Mouse (Mus musculus): ENCODE measurements around the gene Krt86. TPM values are rescaled to one million over a fixed set of nuclear protein-coding genes. Genes with fewer than 3 reads are reported as not detected.

Gene Krt86
- polyA plus RNA-seq, 1 experiment from 2014 or later: not detected

- Histone ChIP-seq H3K36me3 (ENCODE audit: control insufficient read depth, insufficient read depth) (no peaks in the 10 kb centered on the region), H3K27ac (ENCODE audit: low read depth, low read length) (no peak overlapping the region), H3K4me1 (replicated peaks; ENCODE audit: control insufficient read depth, insufficient read depth, low read length) (no peaks in the 10 kb centered on the region), H3K4me2 (replicated peaks; ENCODE audit: low read depth) (no peak overlapping the region), H3K9ac (ENCODE audit: low read depth, low read length) (no peak overlapping the region), H3K4me3 (ENCODE audit: low read depth, low read length) (no peak overlapping the region), H3K9me3 (ENCODE audit: control insufficient read depth) (no peaks in the 10 kb centered on the region), H3K27me3 (replicated peaks; ENCODE audit: control insufficient read depth, insufficient read depth, low read length) (no peaks in the 10 kb centered on the region)
- no peak for ATAC-seq
- peak; percentile 32 for TF ChIP-seq CTCF (IDR thresholded peaks at IDR 0.05; ENCODE audit: low read depth)
- WGBS: 79% methylated on average over 14 of the region's 14 CpGs
Measured at GRCm38 (mm10) chr15:101459283-101459682, 14.0 kb upstream of the Krt86 start.

- no peak for TF ChIP-seq CTCF (IDR thresholded peaks at IDR 0.05; ENCODE audit: low read depth)
- 73% methylated on average over 13 of the region's 13 CpGs for WGBS
- Histone ChIP-seq H3K9ac (ENCODE audit: low read depth, low read length) (no peak within 1 kb of the TSS), H3K9me3 (ENCODE audit: control insufficient read depth) (no peaks in the 10 kb centered on the region), H3K4me1 (replicated peaks; ENCODE audit: control insufficient read depth, insufficient read depth, low read length) (no peaks in the 10 kb centered on the region), H3K36me3 (ENCODE audit: control insufficient read depth, insufficient read depth) (no peaks in the 10 kb centered on the region), H3K27me3 (replicated peaks; ENCODE audit: control insufficient read depth, insufficient read depth, low read length) (no peaks in the 10 kb centered on the region), H3K4me2 (replicated peaks; ENCODE audit: low read depth) (no peak within 1 kb of the TSS), H3K4me3 (ENCODE audit: low read depth, low read length) (no peak within 1 kb of the TSS), H3K27ac (ENCODE audit: low read depth, low read length) (no peak within 1 kb of the TSS)
- no peak for ATAC-seq
Measured at GRCm38 (mm10) chr15:101463651-101464050, 9.6 kb upstream of the Krt86 start, which contains the start of gene Krt81. Gene Krt81 (minus strand): TSS chr15:101463751.

GRCm38 (mm10) chr15:101469093-101469492 lies 4.2 kb upstream of the Krt86 start:
- H3K4me1 ChIP-seq (replicated peaks; ENCODE audit: control insufficient read depth, insufficient read depth, low read length): no peaks in the 10 kb centered on the region
- H3K9me3 ChIP-seq (ENCODE audit: control insufficient read depth): no peaks in the 10 kb centered on the region
- no peak overlapping the region for H3K4me3 ChIP-seq (ENCODE audit: low read depth, low read length)
- TF ChIP-seq CTCF (IDR thresholded peaks at IDR 0.05; ENCODE audit: low read depth): no peak
- no peak overlapping the region for H3K27ac ChIP-seq (ENCODE audit: low read depth, low read length)
- no peaks in the 10 kb centered on the region for H3K27me3 ChIP-seq (replicated peaks; ENCODE audit: control insufficient read depth, insufficient read depth, low read length)
- no peak overlapping the region for H3K9ac ChIP-seq (ENCODE audit: low read depth, low read length)
- no peak overlapping the region for H3K4me2 ChIP-seq (replicated peaks; ENCODE audit: low read depth)
- no peaks in the 10 kb centered on the region for H3K36me3 ChIP-seq (ENCODE audit: control insufficient read depth, insufficient read depth)
- ATAC-seq: no peak
- WGBS: 71% methylated on average over 4 of the region's 4 CpGs

- Histone ChIP-seq H3K4me1 (replicated peaks; ENCODE audit: control insufficient read depth, insufficient read depth, low read length) (no peaks in the 10 kb centered on the region), H3K36me3 (ENCODE audit: control insufficient read depth, insufficient read depth) (no peaks in the 10 kb centered on the region), H3K4me2 (replicated peaks; ENCODE audit: low read depth) (peak overlapping the region; percentile 67), H3K9ac (ENCODE audit: low read depth, low read length) (no peak overlapping the region), H3K4me3 (ENCODE audit: low read depth, low read length) (peak overlapping the region; percentile 32), H3K27me3 (replicated peaks; ENCODE audit: control insufficient read depth, insufficient read depth, low read length) (peaks cover 11% of the 10 kb centered on the region), H3K9me3 (ENCODE audit: control insufficient read depth) (no peaks in the 10 kb centered on the region), H3K27ac (ENCODE audit: low read depth, low read length) (no peak overlapping the region)
- peak; percentile 45 for ATAC-seq
- peak; percentile 72 for TF ChIP-seq CTCF (IDR thresholded peaks at IDR 0.05; ENCODE audit: low read depth)
- WGBS: 7% methylated on average over 31 of the region's 31 CpGs
Measured at GRCm38 (mm10) chr15:101479007-101479665, 5.9 kb downstream of the Krt86 start.

GRCm38 (mm10) chr15:101479666-101480060 lies 6.4 kb downstream of the Krt86 start:
- 36% methylated on average over 11 of the region's 11 CpGs for WGBS
- H3K4me3 ChIP-seq (ENCODE audit: low read depth, low read length): peak overlapping the region; percentile 32
- peak overlapping the region; percentile 67 for H3K4me2 ChIP-seq (replicated peaks; ENCODE audit: low read depth)
- H3K4me1 ChIP-seq (replicated peaks; ENCODE audit: control insufficient read depth, insufficient read depth, low read length): no peaks in the 10 kb centered on the region
- no peaks in the 10 kb centered on the region for H3K9me3 ChIP-seq (ENCODE audit: control insufficient read depth)
- ATAC-seq: no peak
- H3K27ac ChIP-seq (ENCODE audit: low read depth, low read length): no peak overlapping the region
- H3K9ac ChIP-seq (ENCODE audit: low read depth, low read length): no peak overlapping the region
- peaks cover 11% of the 10 kb centered on the region for H3K27me3 ChIP-seq (replicated peaks; ENCODE audit: control insufficient read depth, insufficient read depth, low read length)
- no peaks in the 10 kb centered on the region for H3K36me3 ChIP-seq (ENCODE audit: control insufficient read depth, insufficient read depth)
- TF ChIP-seq CTCF (IDR thresholded peaks at IDR 0.05; ENCODE audit: low read depth): no peak

- H3K27me3 ChIP-seq (replicated peaks; ENCODE audit: control insufficient read depth, insufficient read depth, low read length): peaks cover 11% of the 10 kb centered on the region
Measured at GRCm38 (mm10) chr15:101482056-101482455, 8.8 kb downstream of the Krt86 start.

More at GRCm38 (mm10) chr15:101482056-101482455, 8.8 kb downstream of the Krt86 start:
- no peak for ATAC-seq
- Histone ChIP-seq H3K36me3 (ENCODE audit: control insufficient read depth, insufficient read depth) (no peaks in the 10 kb centered on the region), H3K9ac (ENCODE audit: low read depth, low read length) (no peak overlapping the region), H3K27ac (ENCODE audit: low read depth, low read length) (no peak overlapping the region), H3K4me2 (replicated peaks; ENCODE audit: low read depth) (no peak overlapping the region), H3K4me1 (replicated peaks; ENCODE audit: control insufficient read depth, insufficient read depth, low read length) (no peaks in the 10 kb centered on the region), H3K9me3 (ENCODE audit: control insufficient read depth) (no peaks in the 10 kb centered on the region), H3K4me3 (ENCODE audit: low read depth, low read length) (no peak overlapping the region)
- TF ChIP-seq CTCF (IDR thresholded peaks at IDR 0.05; ENCODE audit: low read depth): no peak
- WGBS: 47% methylated on average over 4 of the region's 4 CpGs
